Mouse (Mus musculus) megakaryocyte, embryonic 14.5 days (primary cell): ENCODE results near the gene Sh3yl1. TPM values are rescaled to one million over a fixed set of nuclear protein-coding genes. Genes with fewer than 3 reads are reported as not detected.

ENCODE experiments used
- H3K27me3 ChIP-seq: replicated peaks from 2 replicates; pipeline ENCODE3; 2012; ENCODE audit warnings: inconsistent platforms
- H3K36me3 ChIP-seq: replicated peaks from 2 replicates; pipeline ENCODE3; 2012; ENCODE audit warnings: low read length, inconsistent platforms, mixed read lengths
- H3K4me1 ChIP-seq: 2 replicates; pipeline ENCODE4 v1.6.1; 2012; ENCODE audit warnings: inconsistent platforms
- H3K4me3 ChIP-seq: replicated peaks from 2 replicates; pipeline ENCODE3; 2012; ENCODE audit warnings: moderate library complexity, mild to moderate bottlenecking, inconsistent platforms
- H3K9me3 ChIP-seq: 2 replicates; pipeline ENCODE4 v1.6.1; 2012; ENCODE audit warnings: inconsistent platforms
- FLI1 ChIP-seq: IDR thresholded peaks from 2 replicates; pipeline ENCODE4 v1.6.1; 2012; ENCODE audit warnings: low read length, inconsistent platforms, mixed read lengths
- GATA1 ChIP-seq: IDR thresholded peaks from 3 replicates; pipeline ENCODE4 v1.6.1; 2012; ENCODE audit warnings: mixed read lengths, low read length, inconsistent platforms, borderline replicate concordance
- polyA plus RNA-seq: library from polyadenylated mRNA; stranded (reverse); fragments of >175 nt; gene quantifications from 2 replicates; pipeline ENCODE4 v1.2.3, GENCODE M21; 2012; ENCODE audit warnings: low replicate concordance; ENCODE audit not compliant: insufficient read depth

Gene Sh3yl1
- polyA plus RNA-seq, result not detected in 2 replicates

- H3K4me1 ChIP-seq, result peaks cover 34% of the 10 kb centered on the region
- peak within 1 kb of the TSS; percentile 97 for H3K4me3 ChIP-seq
- no peaks in the 10 kb centered on the region for H3K9me3 ChIP-seq
- TF ChIP-seq FLI1 (no peak), GATA1 (no peak)
- peaks cover 15% of the 10 kb centered on the region for H3K27me3 ChIP-seq
- H3K36me3 ChIP-seq, result peaks cover 3% of the 10 kb centered on the region
These were observed at the start of gene Sh3yl1, which contains the start of gene Acp1 for GRCm38 (mm10) chr12:30911261-30912047. TSS of gene Sh3yl1 (plus strand) at chr12:30911668. TSS of gene Acp1 (minus strand) at chr12:30911589.

- H3K4me3 ChIP-seq, result no peak overlapping the region
- peaks cover 5% of the 10 kb centered on the region; the same call in 1 of the 2 replicates for H3K9me3 ChIP-seq
- no peak for TF ChIP-seq FLI1
- H3K36me3 ChIP-seq, result no peaks in the 10 kb centered on the region
- H3K4me1 ChIP-seq, result no peaks in the 10 kb centered on the region
- H3K27me3 ChIP-seq, result no peaks in the 10 kb centered on the region
These were observed 47.1 kb upstream of the Sh3yl1 start for GRCm38 (mm10) chr12:30864347-30864746.

- no peaks in the 10 kb centered on the region for H3K36me3 ChIP-seq
These were observed 45.7 kb upstream of the Sh3yl1 start for GRCm38 (mm10) chr12:30865781-30866180.

GRCm38 (mm10) chr12:30879447-30879846, 32.0 kb upstream of the Sh3yl1 start:
- Histone ChIP-seq H3K9me3 (peaks cover 4% of the 10 kb centered on the region), H3K4me1 (peaks cover 7% of the 10 kb centered on the region), H3K4me3 (no peak overlapping the region), H3K36me3 (no peaks in the 10 kb centered on the region), H3K27me3 (peaks cover 26% of the 10 kb centered on the region)
- TF ChIP-seq GATA1 (no peak), FLI1 (no peak)

More at GRCm38 (mm10) chr12:30865781-30866180, 45.7 kb upstream of the Sh3yl1 start:
- H3K4me1 ChIP-seq, result no peaks in the 10 kb centered on the region
- TF ChIP-seq GATA1 (no peak), FLI1 (no peak)
- H3K4me3 ChIP-seq, result no peak overlapping the region
- peaks cover 5% of the 10 kb centered on the region; the same call in 1 of the 2 replicates for H3K9me3 ChIP-seq
- no peaks in the 10 kb centered on the region for H3K27me3 ChIP-seq

GRCm38 (mm10) chr12:30883592-30883985, 27.9 kb upstream of the Sh3yl1 start:
- peaks cover 54% of the 10 kb centered on the region for H3K27me3 ChIP-seq
- H3K9me3 ChIP-seq, result peaks cover 9% of the 10 kb centered on the region
- no peaks in the 10 kb centered on the region for H3K36me3 ChIP-seq
- TF ChIP-seq GATA1 (no peak), FLI1 (no peak)
- H3K4me3 ChIP-seq, result no peak overlapping the region
- peaks cover 11% of the 10 kb centered on the region for H3K4me1 ChIP-seq

GRCm38 (mm10) chr12:30883986-30884621, 27.4 kb upstream of the Sh3yl1 start, which contains the start of gene Alkal2:
TSS of gene Alkal2 (plus strand) at chr12:30884322.
- peaks cover 11% of the 10 kb centered on the region for H3K4me1 ChIP-seq
- no peak for TF ChIP-seq FLI1
- no peak for TF ChIP-seq GATA1
- no peaks in the 10 kb centered on the region for H3K36me3 ChIP-seq
- H3K27me3 ChIP-seq, result peaks cover 54% of the 10 kb centered on the region
- peak within 1 kb of the TSS; percentile 79 for H3K4me3 ChIP-seq
- H3K9me3 ChIP-seq, result peaks cover 9% of the 10 kb centered on the region

GRCm38 (mm10) chr12:30884622-30885230, 26.7 kb upstream of the Sh3yl1 start:
- H3K27me3 ChIP-seq, result peaks cover 53% of the 10 kb centered on the region
- H3K4me1 ChIP-seq, result peaks cover 11% of the 10 kb centered on the region
- H3K36me3 ChIP-seq, result no peaks in the 10 kb centered on the region
- no peak for TF ChIP-seq FLI1
- H3K4me3 ChIP-seq, result peak overlapping the region; percentile 79
- peaks cover 9% of the 10 kb centered on the region for H3K9me3 ChIP-seq

- H3K27me3 ChIP-seq, result peaks cover 53% of the 10 kb centered on the region
- no peak overlapping the region for H3K4me3 ChIP-seq
- no peaks in the 10 kb centered on the region for H3K36me3 ChIP-seq
- peaks cover 11% of the 10 kb centered on the region for H3K4me1 ChIP-seq
- TF ChIP-seq FLI1 (no peak), GATA1 (no peak)
- peaks cover 9% of the 10 kb centered on the region for H3K9me3 ChIP-seq
These were observed 25.6 kb upstream of the Sh3yl1 start for GRCm38 (mm10) chr12:30885891-30886290.

- H3K4me3 ChIP-seq, result no peak overlapping the region
- 0 out of 2 replicates have a peak, but pooled peaks cover 5% of the 10 kb centered on the region for H3K9me3 ChIP-seq
- peaks cover 43% of the 10 kb centered on the region for H3K27me3 ChIP-seq
- peaks cover 11% of the 10 kb centered on the region for H3K4me1 ChIP-seq
- no peaks in the 10 kb centered on the region for H3K36me3 ChIP-seq
- TF ChIP-seq FLI1 (no peak), GATA1 (no peak)
These were observed 23.5 kb upstream of the Sh3yl1 start for GRCm38 (mm10) chr12:30888003-30888402.
